7 mouse cellular contexts compared by ENCODE assay signal in genomic region chr5:149005701-149006361, GRCm38 (mm10). TPM values are rescaled to one million over a fixed set of nuclear protein-coding genes. Genes with fewer than 3 reads are reported as not detected.
A peak's percentile ranks its signal among the peaks of the same experiment; 100 is the strongest.
DNase-seq lines count a peak whose midpoint lies in the region; ATAC-seq lines count a peak whose summit lies in the region.

No protein-coding gene starts in this region.

- no peaks in the 10 kb centered on the region for H3K27me3 ChIP-seq in neural tube, embryonic 12.5 days (replicated peaks)
- H3K27me3 ChIP-seq in forebrain, embryonic 12.5 days, result no peaks in the 10 kb centered on the region
- no peaks in the 10 kb centered on the region for H3K27me3 ChIP-seq in limb, embryonic 10.5 days (ENCODE audit: low read depth, poor library complexity, severe bottlenecking)
- no peaks in the 10 kb centered on the region for H3K27me3 ChIP-seq in neural tube, embryonic 15.5 days (replicated peaks)

- H3K9ac ChIP-seq in neural tube, embryonic 12.5 days, result peak overlapping the region; percentile 44; the same call in 1 of the 2 replicates
- H3K9ac ChIP-seq in forebrain, embryonic 12.5 days, result peak overlapping the region; percentile 44; the same call in 1 of the 2 replicates
- no peak overlapping the region for H3K9ac ChIP-seq in neural tube, embryonic 15.5 days (replicated peaks)

- no peaks in the 10 kb centered on the region for H3K9me3 ChIP-seq in neural tube, embryonic 12.5 days
- no peaks in the 10 kb centered on the region for H3K9me3 ChIP-seq in forebrain, embryonic 12.5 days
- H3K9me3 ChIP-seq in limb, embryonic 10.5 days (replicated peaks), result no peaks in the 10 kb centered on the region
- H3K9me3 ChIP-seq in neural tube, embryonic 15.5 days (replicated peaks), result no peaks in the 10 kb centered on the region

- H3K36me3 ChIP-seq in neural tube, embryonic 12.5 days, result no peaks in the 10 kb centered on the region
- H3K36me3 ChIP-seq in forebrain, embryonic 12.5 days (replicated peaks), result no peaks in the 10 kb centered on the region
- H3K36me3 ChIP-seq in limb, embryonic 10.5 days, result no peaks in the 10 kb centered on the region
- H3K36me3 ChIP-seq in neural tube, embryonic 15.5 days, result no peaks in the 10 kb centered on the region

- H3K4me3 ChIP-seq in neural tube, embryonic 12.5 days, result no peak overlapping the region; the same call in 1 of the 2 replicates
- H3K4me3 ChIP-seq in forebrain, embryonic 12.5 days (replicated peaks), result peak overlapping the region; percentile 26
- H3K4me3 ChIP-seq in limb, embryonic 10.5 days, result peak overlapping the region; percentile 29
- H3K4me3 ChIP-seq in neural tube, embryonic 15.5 days (replicated peaks), result peak overlapping the region; percentile 29

- peaks cover 7% of the 10 kb centered on the region; the same call in 1 of the 2 replicates for H3K4me1 ChIP-seq in neural tube, embryonic 12.5 days
- peaks cover 22% of the 10 kb centered on the region for H3K4me1 ChIP-seq in forebrain, embryonic 12.5 days
- peaks cover 50% of the 10 kb centered on the region for H3K4me1 ChIP-seq in limb, embryonic 10.5 days
- H3K4me1 ChIP-seq in neural tube, embryonic 15.5 days, result peaks cover 20% of the 10 kb centered on the region

- DNase-seq in neural tube, embryonic 10.5 days (ENCODE audit: extremely low spot score, low spot score), result no peak
- peak; percentile 38 for DNase-seq in limb, embryonic 10.5 days (ENCODE audit: low spot score)
- DNase-seq in embryo, embryonic 10 days (ENCODE audit: low spot score), result no peak
- DNase-seq in layer of hippocampus, adult 9-11 months, result no peak

- WGBS in neural tube, embryonic 12.5 days, result 67% methylated on average over 9 of the region's 9 CpGs
- WGBS in forebrain, embryonic 12.5 days, result 66% methylated on average over 9 of the region's 9 CpGs
- 67% methylated on average over 9 of the region's 9 CpGs for WGBS in limb, embryonic 10.5 days
- WGBS in neural tube, embryonic 15.5 days, result 56% methylated on average over 9 of the region's 9 CpGs

- peak overlapping the region; percentile 56 for H3K4me2 ChIP-seq in neural tube, embryonic 12.5 days (replicated peaks)
- peak overlapping the region; percentile 57 for H3K4me2 ChIP-seq in forebrain, embryonic 12.5 days
- H3K4me2 ChIP-seq in neural tube, embryonic 15.5 days, result peak overlapping the region; percentile 58

- no peak overlapping the region for H3K27ac ChIP-seq in neural tube, embryonic 12.5 days
- peak overlapping the region; percentile 69; the same call in 1 of the 2 replicates for H3K27ac ChIP-seq in forebrain, embryonic 12.5 days
- H3K27ac ChIP-seq in limb, embryonic 10.5 days, result peak overlapping the region; percentile 88
- H3K27ac ChIP-seq in neural tube, embryonic 15.5 days (replicated peaks), result peak overlapping the region; percentile 73

- ATAC-seq in neural tube, embryonic 12.5 days (ENCODE audit: low FRiP score, low read depth), result peak; percentile 45
- no peak for ATAC-seq in forebrain, embryonic 12.5 days (ENCODE audit: low FRiP score)
- peak; percentile 4; the same call in 1 of the 2 replicates for ATAC-seq in neural tube, embryonic 15.5 days (ENCODE audit: low FRiP score)

RNA-seq across cellular contexts. Expression of gene Gm42791, which starts 10.9 kb away (rescaled TPM):
- polyA plus RNA-seq in neural tube, embryonic 12.5 days (2016; fragmentation: Nextera tagmentation; extraction: Ambion mirVana), result 2.6 and 3.6 TPM in 2 replicates
- 4.3 and 4.9 TPM in 2 replicates for polyA plus RNA-seq in forebrain, embryonic 12.5 days (2016; fragmentation: Nextera tagmentation; extraction: Ambion mirVana)
- 0.85 TPM in 1 of 2 replicates, not detected in the other for polyA plus RNA-seq in limb, embryonic 10.5 days (2016; fragmentation: Nextera tagmentation; extraction: Ambion mirVana)
- polyA plus RNA-seq in neural tube, embryonic 15.5 days (2015; fragmentation: Nextera tagmentation; extraction: Ambion mirVana), result 3.4 and 5.4 TPM in 2 replicates
